Mouse (Mus musculus): ENCODE measurements around the gene Cpeb2. TPM values are rescaled to one million over a fixed set of nuclear protein-coding genes. Genes with fewer than 3 reads are reported as not detected.

The Cpeb2 gene
- total and polyA plus RNA-seq, 3 experiments: 0.25 to 1.0 (median 0.52) TPM

DNA sequence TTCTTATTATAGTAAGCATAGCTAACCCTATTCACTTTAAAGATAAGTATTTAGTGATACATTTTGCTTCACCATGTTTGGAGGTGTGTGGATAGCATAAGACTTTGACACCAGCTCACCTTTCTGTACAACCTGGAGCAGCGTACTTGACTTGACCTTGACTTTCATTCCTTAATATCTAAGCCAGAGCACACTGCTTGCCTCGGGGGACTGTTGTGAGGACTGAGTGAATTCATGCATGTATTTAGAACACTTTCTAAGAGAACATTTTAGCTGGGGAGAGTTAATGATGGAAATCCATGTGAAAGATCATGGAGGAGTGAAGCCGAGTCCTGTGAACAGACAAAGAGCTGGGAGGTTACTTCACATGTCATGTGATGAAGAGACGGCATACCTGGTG, 31.0 kb downstream of the Cpeb2 start:
- Histone ChIP-seq H3K4me3 (replicated peaks in 1 of 3; ENCODE audit: low read depth in 2 of 3, low read length in 2 of 3, poor library complexity in 1 of 3) (no peak overlapping the region), H3K4me2 (ENCODE audit: insufficient read depth, low read depth, poor library complexity, severe bottlenecking) (no peak overlapping the region), H3K36me3 (replicated peaks in 1 of 2; ENCODE audit: control insufficient read depth in 1 of 2, insufficient read depth in 1 of 2, low read length in 1 of 2) (peaks cover 0 to 5% of the 10 kb centered on the region in 2 experiments), H3K9ac (ENCODE audit: insufficient read depth, low read depth) (no peak overlapping the region), H3K9me3 (replicated peaks; ENCODE audit: low read length) (no peaks in the 10 kb centered on the region), H3K4me1 (ENCODE audit: control insufficient read depth in 1 of 2, insufficient read depth in 2 of 2) (peaks cover 0 to 5% of the 10 kb centered on the region in 2 experiments; a peak in 1 of 4 replicates), H3K27ac (ENCODE audit: insufficient read depth, low read depth) (no peak overlapping the region), H3K27me3 (replicated peaks) (no peaks in the 10 kb centered on the region), H3K79me2 (replicated peaks; ENCODE audit: control insufficient read depth, extremely low read depth, insufficient read depth, poor library complexity, severe bottlenecking) (no peaks in the 10 kb centered on the region)
- no peak for TF ChIP-seq HCFC1 (IDR thresholded peaks at IDR 0.05; ENCODE audit: low read depth, low read length)
- TF ChIP-seq KAT2A (IDR thresholded peaks at IDR 0.05; ENCODE audit: insufficient replicate concordance, low read length): no peak
- no peak for TF ChIP-seq RCOR1 (conservative IDR thresholded peaks at IDR 0.05; ENCODE audit: low read depth, low read length)
- no peak for TF ChIP-seq TCF12 (IDR thresholded peaks at IDR 0.05; ENCODE audit: low read depth, low read length)
- TF ChIP-seq CHD2 (IDR thresholded peaks at IDR 0.05; ENCODE audit: low read length): no peak
- no peak for TF ChIP-seq POLR2A (IDR thresholded peaks at IDR 0.05; ENCODE audit: low read depth, low read length)
- TF ChIP-seq MAX (IDR thresholded peaks at IDR 0.05; ENCODE audit: low read length): no peak
- no peak for TF ChIP-seq ETS1 (conservative IDR thresholded peaks at IDR 0.05; ENCODE audit: low read depth, low read length)
- no peak for TF ChIP-seq ZMIZ1 (IDR thresholded peaks at IDR 0.05; ENCODE audit: low read depth, low read length)
- no peak for TF ChIP-seq MAFK (IDR thresholded peaks at IDR 0.05; ENCODE audit: insufficient replicate concordance, low read length)
- no peak for TF ChIP-seq E2F4 (IDR thresholded peaks at IDR 0.05; ENCODE audit: insufficient replicate concordance, low read depth, low read length)
- TF ChIP-seq ZC3H11A (IDR thresholded peaks at IDR 0.05; ENCODE audit: low read depth, low read length): no peak
- TF ChIP-seq MXI1 (IDR thresholded peaks at IDR 0.05; ENCODE audit: low read depth, low read length): no peak
- no peak for TF ChIP-seq UBTF (IDR thresholded peaks at IDR 0.05; ENCODE audit: low read depth, low read length)
- TF ChIP-seq NELFE (IDR thresholded peaks at IDR 0.05; ENCODE audit: low read depth, low read length): no peak
- TF ChIP-seq ELF1 (IDR thresholded peaks at IDR 0.05; ENCODE audit: low read depth, low read length): no peak
- no peak for TF ChIP-seq EP300 (IDR thresholded peaks at IDR 0.05; ENCODE audit: low read length)
- no peak for TF ChIP-seq ZNF384 (IDR thresholded peaks at IDR 0.05; ENCODE audit: low read depth, low read length)
- no peak for TF ChIP-seq BHLHE40 (IDR thresholded peaks at IDR 0.05; ENCODE audit: low read depth, low read length)
- no peak for TF ChIP-seq JUN (IDR thresholded peaks at IDR 0.05; ENCODE audit: insufficient read depth, low read depth, low read length)
- no peak for DNase-seq (ENCODE audit: extremely low read depth)
- dilution Hi-C loops (cut with MboI; ENCODE audit: extremely low pct_ligation_motif_present, extremely low pct_unique_long_range_greater_than_20kb, low sequenced_read_pairs): no loop called here
- in situ Hi-C loops (cut with MboI; ENCODE audit: low pct_ligation_motif_present, low pct_unique_long_range_greater_than_20kb, low sequenced_read_pairs): no loop called here

DNA sequence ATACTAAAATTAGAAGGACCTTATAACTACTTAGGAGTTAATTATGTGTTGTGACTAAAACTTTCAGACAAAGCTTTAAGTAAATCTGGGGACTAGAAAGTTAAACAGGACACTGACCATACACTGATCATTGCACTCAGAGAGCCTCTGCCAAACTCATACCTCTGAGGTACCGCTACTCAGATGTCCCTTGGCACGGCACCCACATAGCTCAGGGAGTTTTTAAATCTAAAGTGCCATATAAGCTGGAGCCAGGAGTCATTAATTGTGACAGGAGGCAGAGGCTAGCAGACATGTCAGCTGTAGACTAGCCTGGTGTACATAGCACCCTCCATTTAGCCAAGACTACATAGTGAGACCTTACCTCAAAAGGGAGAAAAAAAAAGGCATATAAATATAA, 31.7 kb downstream of the Cpeb2 start:
- in situ Hi-C loops (cut with MboI; ENCODE audit: low pct_ligation_motif_present, low pct_unique_long_range_greater_than_20kb, low sequenced_read_pairs): no loop called here
- dilution Hi-C loops (cut with MboI; ENCODE audit: extremely low pct_ligation_motif_present, extremely low pct_unique_long_range_greater_than_20kb, low sequenced_read_pairs): no loop called here
- Histone ChIP-seq H3K9me3 (replicated peaks; ENCODE audit: low read length) (no peaks in the 10 kb centered on the region), H3K9ac (ENCODE audit: insufficient read depth, low read depth) (no peak overlapping the region), H3K79me2 (replicated peaks; ENCODE audit: control insufficient read depth, extremely low read depth, insufficient read depth, poor library complexity, severe bottlenecking) (no peaks in the 10 kb centered on the region), H3K27ac (ENCODE audit: insufficient read depth, low read depth) (no peak overlapping the region), H3K36me3 (replicated peaks in 1 of 2; ENCODE audit: control insufficient read depth in 1 of 2, insufficient read depth in 1 of 2, low read length in 1 of 2) (peaks cover 0 to 5% of the 10 kb centered on the region in 2 experiments), H3K4me2 (ENCODE audit: insufficient read depth, low read depth, poor library complexity, severe bottlenecking) (no peak overlapping the region), H3K27me3 (replicated peaks) (no peaks in the 10 kb centered on the region), H3K4me1 (ENCODE audit: control insufficient read depth in 1 of 2, insufficient read depth in 2 of 2) (peaks cover 0 to 5% of the 10 kb centered on the region in 2 experiments; a peak in 1 of 4 replicates), H3K4me3 (replicated peaks in 1 of 3; ENCODE audit: low read depth in 2 of 3, low read length in 2 of 3, poor library complexity in 1 of 3) (no peak overlapping the region)
- no peak for DNase-seq (ENCODE audit: extremely low read depth)
- TF ChIP-seq MXI1 (IDR thresholded peaks at IDR 0.05; ENCODE audit: low read depth, low read length) (no peak), USF2 (conservative IDR thresholded peaks at IDR 0.05; ENCODE audit: low read depth, low read length) (no peak), MAFK (IDR thresholded peaks at IDR 0.05; ENCODE audit: insufficient replicate concordance, low read length) (no peak), USF1 (IDR thresholded peaks at IDR 0.05; ENCODE audit: low read depth, low read length) (no peak), KAT2A (IDR thresholded peaks at IDR 0.05; ENCODE audit: insufficient replicate concordance, low read length) (no peak), ELF1 (IDR thresholded peaks at IDR 0.05; ENCODE audit: low read depth, low read length) (no peak)
